Mouse (Mus musculus) kidney, embryonic 15.5 days (tissue): ENCODE measurements around the gene Comt. TPM values are rescaled to one million over a fixed set of nuclear protein-coding genes. Genes with fewer than 3 reads are reported as not detected.

Source experiments
- ATAC-seq: fragments of 200-750 bp; cut with Nextera tagmentation; replicated peaks from 2 replicates; pipeline ENCODE4 v1.8.0; 2017; ENCODE audit warnings: moderate TSS enrichment; ENCODE audit not compliant: low FRiP score
- H3K27ac ChIP-seq: fragments of 300-500 bp; sonication (generic); 2 replicates; pipeline ENCODE4 v1.5.1; 2015; ENCODE audit warnings: mild to moderate bottlenecking, inconsistent platforms
- H3K27me3 ChIP-seq: fragments of 300-500 bp; sonication (generic); 2 replicates; pipeline ENCODE4 v1.6.1; 2015; ENCODE audit warnings: inconsistent platforms
- H3K36me3 ChIP-seq: fragments of 300-500 bp; sonication (generic); 2 replicates; pipeline ENCODE4 v1.6.1; 2015; ENCODE audit warnings: inconsistent platforms
- H3K4me1 ChIP-seq: fragments of 300-500 bp; sonication (generic); 2 replicates; pipeline ENCODE4 v1.6.1; 2015; ENCODE audit warnings: inconsistent platforms
- H3K4me2 ChIP-seq: fragments of 300-500 bp; sonication (generic); 2 replicates; pipeline ENCODE4 v1.6.1; 2015; ENCODE audit warnings: moderate library complexity, mild to moderate bottlenecking, inconsistent platforms
- H3K4me3 ChIP-seq: fragments of 300-500 bp; sonication (generic); replicated peaks from 2 replicates; pipeline ENCODE4 v1.5.1; 2015; ENCODE audit warnings: mild to moderate bottlenecking, inconsistent platforms
- H3K9ac ChIP-seq: fragments of 300-500 bp; sonication (generic); 2 replicates; pipeline ENCODE4 v1.6.1; 2015; ENCODE audit warnings: mild to moderate bottlenecking, inconsistent platforms
- H3K9me3 ChIP-seq: fragments of 300-500 bp; sonication (generic); replicated peaks from 2 replicates; pipeline ENCODE4 v1.6.1; 2016; ENCODE audit warnings: inconsistent platforms
- WGBS: fragments of 180-500 bp; shearing (Covaris S2); methylation state at CpG from one replicate; pipeline ENCODE4 v1.1.7; 2015; ENCODE audit warnings: mixed read lengths; 5-methylcytosine and 5-hydroxymethylcytosine counted together
- polyA plus RNA-seq: library from polyadenylated mRNA; unstranded; fragments of >200 nt; fragmentation: Nextera tagmentation; extraction: Ambion mirVana; gene quantifications from 2 replicates; pipeline ENCODE4 v1.2.1, GENCODE M21; 2015

Gene Comt
- polyA plus RNA-seq, 1 experiment from 2014 or later, result 103 TPM

DNA sequence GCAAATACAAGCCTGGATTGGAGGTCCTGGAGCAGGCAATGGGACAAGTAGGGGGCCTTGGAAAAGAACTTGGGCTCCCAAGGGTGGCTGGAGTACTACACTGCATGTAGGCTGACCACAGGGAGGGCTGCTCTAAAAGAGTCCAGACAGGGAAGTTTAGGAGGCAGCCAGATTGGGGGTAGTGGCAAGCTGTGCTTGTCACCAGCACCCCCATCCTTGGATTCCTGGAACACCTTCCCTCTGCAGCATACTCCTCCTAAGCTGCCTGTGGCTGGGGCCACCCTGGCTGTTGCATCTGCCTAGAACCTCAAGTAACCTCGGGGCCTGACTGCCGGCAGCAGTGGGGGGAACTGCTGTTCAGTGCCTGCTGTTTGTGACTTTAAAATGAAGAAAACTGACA is 20.8 kb downstream of the Comt start:
- H3K27me3 ChIP-seq, result no peaks in the 10 kb centered on the region
- no peaks in the 10 kb centered on the region for H3K9me3 ChIP-seq
- ATAC-seq, result no peak
- H3K27ac ChIP-seq, result no peak overlapping the region
- H3K9ac ChIP-seq, result no peak overlapping the region
- peaks cover 79% of the 10 kb centered on the region for H3K36me3 ChIP-seq
- no peak overlapping the region for H3K4me3 ChIP-seq
- no peak overlapping the region for H3K4me2 ChIP-seq
- 79% methylated on average over 2 of the region's 2 CpGs for WGBS
- H3K4me1 ChIP-seq, result peaks cover 24% of the 10 kb centered on the region

DNA sequence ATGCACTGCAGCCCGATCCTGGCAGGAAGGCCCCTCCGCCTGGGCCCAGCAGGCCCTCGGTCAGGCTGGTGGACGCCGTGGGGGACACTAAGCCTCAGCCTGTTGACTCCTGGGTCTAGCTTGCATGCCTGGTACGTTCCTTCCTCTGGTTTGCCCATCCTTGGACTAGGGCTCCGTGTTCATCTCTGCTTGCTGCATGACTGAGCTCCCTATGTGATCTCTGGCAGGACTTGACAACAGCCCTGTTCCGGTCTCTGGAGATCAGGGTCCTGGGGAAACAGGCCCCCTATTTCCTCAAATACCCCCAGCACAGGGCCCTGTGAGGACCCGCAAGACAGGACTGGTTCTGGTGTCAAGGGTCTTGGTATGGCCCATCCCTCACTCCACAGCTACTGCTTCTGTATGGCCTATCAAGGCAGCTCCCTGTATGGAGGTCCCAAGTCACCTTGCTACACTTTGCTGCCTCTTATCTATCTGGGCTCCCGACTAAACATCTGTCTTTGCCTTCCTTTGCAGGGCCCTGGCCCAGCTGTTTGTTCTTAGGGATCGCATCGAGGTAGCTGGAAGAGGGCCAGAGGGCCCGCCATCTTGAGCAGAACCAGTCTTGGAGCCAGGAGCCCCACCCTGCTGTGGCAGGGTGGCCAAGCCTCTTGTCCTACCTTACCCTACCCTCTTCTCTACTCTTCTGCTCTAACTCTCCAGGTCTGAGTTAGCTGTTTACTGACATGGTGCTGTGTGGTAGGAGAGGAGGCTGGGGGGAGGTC is 21.4 kb downstream of the Comt start:
- no peak overlapping the region for H3K4me2 ChIP-seq
- H3K27ac ChIP-seq, result no peak overlapping the region
- no peak for ATAC-seq
- no peaks in the 10 kb centered on the region for H3K9me3 ChIP-seq
- H3K4me1 ChIP-seq, result peaks cover 24% of the 10 kb centered on the region
- H3K36me3 ChIP-seq, result peaks cover 76% of the 10 kb centered on the region
- no peak overlapping the region for H3K4me3 ChIP-seq
- H3K9ac ChIP-seq, result no peak overlapping the region
- no peaks in the 10 kb centered on the region for H3K27me3 ChIP-seq
- WGBS, result 88% methylated on average over 13 of the region's 13 CpGs

DNA sequence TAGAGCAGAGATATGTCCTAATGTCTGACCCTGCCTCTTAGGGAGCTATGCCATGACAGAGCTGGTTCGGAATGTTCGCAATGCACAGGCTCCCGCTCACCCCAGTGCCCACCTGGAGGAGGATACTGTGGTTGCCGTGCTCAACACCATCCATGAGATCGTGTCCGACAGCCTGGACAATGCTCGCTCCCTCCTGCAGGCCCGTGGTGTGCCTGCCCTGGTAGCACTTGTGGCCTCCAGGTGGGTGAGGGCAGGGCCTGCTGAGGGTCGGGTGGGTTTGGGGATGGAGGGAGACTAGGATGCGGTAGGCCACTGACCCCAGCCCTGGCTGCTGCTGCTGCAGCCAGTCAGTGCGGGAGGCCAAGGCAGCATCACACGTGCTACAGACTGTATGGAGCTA is 23.4 kb downstream of the Comt start:
- Histone ChIP-seq H3K4me1 (peaks cover 15% of the 10 kb centered on the region), H3K36me3 (peaks cover 77% of the 10 kb centered on the region), H3K9ac (no peak overlapping the region), H3K27me3 (no peaks in the 10 kb centered on the region), H3K4me3 (no peak overlapping the region), H3K9me3 (no peaks in the 10 kb centered on the region), H3K4me2 (no peak overlapping the region), H3K27ac (no peak overlapping the region)
- WGBS, result 90% methylated on average over 12 of the region's 12 CpGs
- ATAC-seq, result no peak

DNA sequence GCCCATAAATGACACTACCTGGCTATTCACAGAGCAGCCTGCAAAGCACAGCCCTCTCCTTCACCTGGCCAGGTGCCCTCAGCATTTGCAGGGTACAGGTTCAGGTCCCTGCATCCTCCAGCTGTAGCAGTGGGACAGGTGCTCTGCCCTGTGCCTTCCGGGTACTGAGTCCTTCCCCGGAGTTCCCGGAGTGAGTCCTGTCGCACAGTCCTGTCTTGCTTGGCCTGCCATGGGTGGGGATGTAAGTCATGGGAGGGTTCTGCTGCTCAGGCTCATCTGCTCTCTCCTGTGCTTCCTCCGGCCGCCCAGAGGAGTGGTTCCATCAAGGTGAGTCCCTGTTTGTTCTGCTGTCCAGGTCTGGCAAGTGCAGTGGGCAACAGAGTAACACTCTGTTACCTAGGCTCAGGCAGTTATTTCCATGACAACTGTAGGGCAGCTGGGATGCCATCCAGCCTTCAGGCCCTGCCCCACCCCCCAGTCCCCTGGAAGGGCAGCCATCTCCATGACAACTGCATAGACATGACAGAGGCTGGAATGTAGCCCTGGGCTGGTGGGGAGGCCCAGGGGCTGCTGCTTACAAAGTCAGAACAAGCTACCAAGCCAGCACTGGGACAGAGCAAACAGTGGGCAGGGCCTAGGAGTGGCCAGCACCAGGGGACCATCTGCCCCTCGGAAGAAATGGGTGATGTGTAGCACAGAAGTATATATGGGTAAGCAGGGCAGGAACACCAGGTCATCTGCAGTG is 26.0 kb downstream of the Comt start:
- Histone ChIP-seq H3K4me2 (no peak overlapping the region), H3K4me3 (no peak overlapping the region), H3K36me3 (peaks cover 78% of the 10 kb centered on the region), H3K27ac (no peak overlapping the region), H3K9me3 (no peaks in the 10 kb centered on the region), H3K4me1 (peaks cover 21% of the 10 kb centered on the region), H3K27me3 (no peaks in the 10 kb centered on the region), H3K9ac (no peak overlapping the region)
- WGBS, result 53% methylated on average over 7 of the region's 7 CpGs
- ATAC-seq, result peak; percentile 27

DNA sequence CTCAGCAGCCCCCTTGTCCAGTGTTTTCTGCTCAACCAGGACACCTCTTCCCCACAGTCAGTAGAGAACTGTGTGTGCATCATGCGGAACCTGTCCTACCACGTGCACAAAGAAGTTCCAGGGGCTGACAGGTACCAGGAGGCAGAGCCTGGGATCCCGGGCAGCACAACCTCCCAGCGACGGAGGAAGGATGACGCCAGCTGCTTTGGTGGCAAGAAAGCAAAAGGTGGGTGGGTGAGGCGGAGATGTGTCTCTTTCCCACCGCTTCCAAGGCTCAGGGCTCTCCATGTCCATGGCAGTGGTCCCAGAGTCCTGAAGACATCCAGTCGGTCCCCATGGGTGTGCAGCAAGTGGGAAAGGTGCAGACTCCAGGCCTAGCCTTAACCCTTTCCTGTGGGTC is 26.6 kb downstream of the Comt start:
- ATAC-seq, result no peak

DNA sequence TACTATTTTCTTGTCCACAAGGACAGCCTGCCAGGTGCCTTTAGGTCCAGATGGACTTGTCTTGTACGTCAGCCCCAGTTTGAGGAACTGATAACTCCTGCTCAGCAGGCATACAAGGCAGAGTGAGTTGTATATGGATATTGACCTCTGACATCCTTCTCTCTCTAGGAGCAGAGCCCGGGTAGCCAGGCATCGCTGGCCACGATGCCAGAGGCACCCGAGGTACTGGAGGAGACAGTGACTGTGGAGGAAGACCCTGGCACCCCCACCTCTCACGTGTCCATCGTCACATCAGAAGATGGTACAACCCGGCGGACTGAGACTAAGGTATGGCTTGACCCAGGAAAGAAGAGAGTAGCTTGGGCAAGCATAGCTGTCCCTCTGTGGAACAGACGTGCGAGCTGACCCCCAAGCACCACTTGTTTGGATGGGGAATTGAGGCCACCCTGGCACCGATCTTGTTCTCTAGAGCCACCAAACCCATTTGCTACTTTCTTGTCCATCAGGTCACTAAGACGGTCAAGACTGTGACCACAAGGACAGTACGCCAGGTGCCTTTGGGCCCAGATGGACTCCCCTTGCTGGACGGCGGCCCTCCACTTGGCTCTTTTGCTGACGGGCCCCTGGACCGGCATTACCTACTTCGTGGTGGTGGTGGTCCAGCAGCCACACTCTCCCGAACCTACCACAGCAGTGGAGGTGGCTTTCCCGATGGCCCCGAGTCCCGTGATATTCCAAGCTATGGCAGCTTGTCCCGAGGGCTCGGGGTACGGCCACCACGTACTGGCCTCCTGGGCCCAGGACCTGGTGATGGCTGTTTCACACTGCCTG is 29.6 kb downstream of the Comt start:
- WGBS, result 96% methylated on average over 27 of the region's 27 CpGs
- H3K4me1 ChIP-seq, result peaks cover 53% of the 10 kb centered on the region
- ATAC-seq, result no peak
- H3K9me3 ChIP-seq, result no peaks in the 10 kb centered on the region
- peak overlapping the region; percentile 51; the same call in 1 of the 2 replicates for H3K27ac ChIP-seq
- no peak overlapping the region for H3K4me3 ChIP-seq
- no peak overlapping the region for H3K9ac ChIP-seq
- peaks cover 44% of the 10 kb centered on the region for H3K36me3 ChIP-seq
- H3K4me2 ChIP-seq, result no peak overlapping the region
- no peaks in the 10 kb centered on the region for H3K27me3 ChIP-seq

More for the DNA sequence above, 26.6 kb downstream of the Comt start:
- Histone ChIP-seq H3K4me2 (no peak overlapping the region), H3K4me1 (peaks cover 26% of the 10 kb centered on the region), H3K9me3 (no peaks in the 10 kb centered on the region), H3K27me3 (no peaks in the 10 kb centered on the region), H3K27ac (no peak overlapping the region), H3K9ac (no peak overlapping the region), H3K36me3 (peaks cover 73% of the 10 kb centered on the region), H3K4me3 (no peak overlapping the region)
- 73% methylated on average over 9 of the region's 9 CpGs for WGBS

DNA sequence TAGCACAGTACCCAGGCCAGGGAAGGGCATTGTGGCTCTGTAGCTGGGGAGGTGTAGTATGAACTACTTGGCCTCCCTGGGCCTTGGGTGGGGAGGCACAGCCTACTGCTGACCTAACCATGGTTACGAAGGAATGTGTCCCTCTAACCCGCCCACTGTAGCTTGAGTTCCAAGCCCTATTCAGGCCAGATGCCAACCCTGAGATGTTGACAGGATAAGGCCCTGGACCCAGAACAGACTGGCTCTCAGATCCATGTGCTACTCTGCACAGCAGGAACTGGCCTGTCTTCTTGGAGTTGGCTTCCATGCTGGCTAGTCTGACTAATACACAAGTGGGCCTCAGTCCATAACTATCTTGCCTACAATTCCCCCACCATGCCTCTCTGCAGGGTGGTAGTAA is 30.5 kb downstream of the Comt start:
- H3K9ac ChIP-seq, result no peak overlapping the region
- WGBS, result 66% methylated on average over 2 of the region's 2 CpGs
- 0 out of 2 replicates have a peak overlapping the region, but pooled peaks have one; percentile 1 for H3K4me2 ChIP-seq
- peak overlapping the region; percentile 51 for H3K27ac ChIP-seq
- H3K4me3 ChIP-seq, result no peak overlapping the region
- peaks cover 55% of the 10 kb centered on the region for H3K4me1 ChIP-seq
- no peaks in the 10 kb centered on the region for H3K9me3 ChIP-seq
- no peak for ATAC-seq
- peaks cover 38% of the 10 kb centered on the region for H3K36me3 ChIP-seq
- no peaks in the 10 kb centered on the region for H3K27me3 ChIP-seq

DNA sequence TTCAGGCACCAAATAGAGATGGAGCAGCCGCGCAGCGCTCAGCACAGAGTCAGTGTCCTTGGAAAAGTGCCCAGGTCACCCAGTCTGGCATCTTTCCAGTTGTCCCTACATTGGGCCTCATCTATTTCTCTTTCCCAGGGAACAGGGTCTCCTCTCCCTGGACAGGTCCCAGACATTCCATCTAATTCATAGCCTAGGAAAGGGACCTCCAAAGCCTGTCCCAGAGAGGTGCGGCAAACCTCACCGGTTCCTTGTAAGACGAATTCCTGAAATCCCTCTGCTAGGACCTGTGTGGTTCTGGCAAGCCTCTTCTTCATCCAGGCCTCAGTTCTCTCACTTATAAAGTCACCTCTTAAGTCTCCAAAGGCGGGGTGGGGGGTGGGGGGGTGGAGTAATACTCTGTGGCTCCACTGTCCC is 31.0 kb downstream of the Comt start:
- H3K27me3 ChIP-seq, result no peaks in the 10 kb centered on the region
- H3K4me3 ChIP-seq, result no peak overlapping the region
- no peak overlapping the region for H3K9ac ChIP-seq
- no peaks in the 10 kb centered on the region for H3K9me3 ChIP-seq
- H3K4me1 ChIP-seq, result peaks cover 50% of the 10 kb centered on the region
- WGBS, result 51% methylated on average over 6 of the region's 7 CpGs
- no peak for ATAC-seq
- peak overlapping the region; percentile 49 for H3K27ac ChIP-seq
- H3K4me2 ChIP-seq, result no peak overlapping the region
- peaks cover 38% of the 10 kb centered on the region for H3K36me3 ChIP-seq

DNA sequence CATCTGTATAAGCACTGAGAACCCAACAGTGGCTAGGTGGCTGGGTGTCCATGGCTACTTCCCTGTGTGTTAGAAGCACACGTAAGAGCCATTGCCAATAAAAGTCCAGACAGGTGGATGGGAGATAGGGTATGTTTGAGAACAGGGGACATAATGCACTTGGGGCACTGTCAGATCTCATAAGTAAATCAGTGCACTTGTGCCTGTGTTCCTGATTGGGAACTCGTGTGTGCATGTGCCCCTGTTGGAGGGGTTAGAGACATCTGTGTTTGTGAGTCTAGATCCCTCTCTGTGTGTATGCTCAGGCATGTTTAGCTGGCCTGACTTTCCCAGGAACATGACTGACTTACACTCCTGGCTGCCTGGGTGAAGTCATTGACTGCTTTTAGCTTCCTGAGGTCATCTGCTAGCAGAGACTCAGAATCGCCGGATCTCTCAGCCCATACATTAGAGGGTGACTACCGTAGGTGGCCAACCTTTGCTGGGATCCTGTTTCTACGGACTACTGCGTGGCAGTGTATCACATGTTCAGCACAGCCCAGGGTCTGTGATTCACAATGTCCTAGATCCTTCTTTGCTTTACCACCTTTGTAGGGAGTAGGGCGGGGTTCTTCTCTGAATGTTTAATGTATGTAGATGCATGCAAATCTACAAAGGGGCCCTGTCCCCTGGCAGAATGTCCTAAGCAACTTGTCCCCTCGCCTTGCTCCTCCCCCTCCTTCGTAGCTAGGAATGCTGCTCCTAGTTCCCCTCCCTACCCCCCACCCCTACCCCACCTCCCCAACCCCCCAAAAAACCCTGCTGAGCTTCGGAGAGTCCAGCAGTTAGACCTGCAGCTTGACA is 31.7 kb downstream of the Comt start:
- H3K9me3 ChIP-seq, result no peaks in the 10 kb centered on the region
- no peak overlapping the region for H3K4me3 ChIP-seq
- peaks cover 34% of the 10 kb centered on the region for H3K36me3 ChIP-seq
- H3K4me2 ChIP-seq, result 0 out of 2 replicates have a peak overlapping the region, but pooled peaks have one; percentile 1
- H3K27ac ChIP-seq, result peak overlapping the region; percentile 37
- H3K4me1 ChIP-seq, result peaks cover 46% of the 10 kb centered on the region
- ATAC-seq, result no peak
- WGBS, result 31% methylated on average over 11 of the region's 11 CpGs
- H3K27me3 ChIP-seq, result no peaks in the 10 kb centered on the region
- H3K9ac ChIP-seq, result no peak overlapping the region

DNA sequence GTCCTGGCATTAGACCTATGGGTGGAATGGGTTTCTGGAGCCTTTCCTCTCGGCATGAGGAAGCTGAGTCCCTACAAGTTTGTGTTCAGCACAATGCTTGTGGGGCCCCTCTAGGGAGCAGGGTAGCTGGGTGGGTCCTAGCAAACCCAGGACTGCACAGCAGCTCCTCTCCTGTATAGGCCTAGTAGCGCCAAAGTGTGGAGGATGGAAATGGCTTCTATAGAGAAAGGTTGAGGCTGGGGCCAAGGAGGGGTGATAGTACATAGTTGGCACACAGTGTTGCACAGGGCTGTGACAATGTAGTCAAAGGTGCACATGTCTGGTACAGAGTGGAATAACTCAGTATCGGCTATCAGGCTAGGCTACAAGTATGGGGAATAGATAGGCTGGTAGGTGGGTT is 32.6 kb downstream of the Comt start:
- H3K4me1 ChIP-seq, result peaks cover 54% of the 10 kb centered on the region
- no peak overlapping the region for H3K27ac ChIP-seq
- no peak overlapping the region for H3K9ac ChIP-seq
- no peaks in the 10 kb centered on the region for H3K27me3 ChIP-seq
- no peak for ATAC-seq
- H3K9me3 ChIP-seq, result no peaks in the 10 kb centered on the region
- WGBS, result 79% methylated on average over 3 of the region's 3 CpGs
- peak overlapping the region; percentile 94; the same call in 1 of the 2 replicates for H3K4me2 ChIP-seq
- H3K4me3 ChIP-seq, result peak overlapping the region; percentile 65
- H3K36me3 ChIP-seq, result peaks cover 24% of the 10 kb centered on the region

DNA sequence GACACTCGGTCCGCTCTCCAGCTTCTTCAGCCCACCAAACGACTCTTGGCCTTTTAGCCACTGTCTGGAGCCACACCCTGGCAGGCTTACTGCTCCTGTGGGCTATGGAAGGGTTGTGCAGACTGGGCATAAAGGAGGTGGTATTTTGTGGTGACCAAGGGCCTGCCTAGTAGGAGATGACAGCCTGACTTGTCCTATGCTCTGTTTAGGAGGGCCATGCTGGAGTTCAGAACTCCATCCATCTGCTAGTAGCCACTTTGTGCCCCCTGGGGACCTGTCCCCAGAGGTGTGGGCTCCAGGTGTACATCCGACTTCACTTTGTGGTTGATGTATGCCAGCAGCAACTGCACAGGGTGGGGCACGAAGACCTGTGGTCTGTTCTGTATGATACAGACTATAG is 33.1 kb downstream of the Comt start:
- WGBS, result 53% methylated on average over 5 of the region's 5 CpGs
- Histone ChIP-seq H3K9me3 (no peaks in the 10 kb centered on the region), H3K27ac (0 out of 2 replicates have a peak overlapping the region, but pooled peaks have one; percentile 75), H3K4me3 (peak overlapping the region; percentile 65), H3K4me2 (peak overlapping the region; percentile 94), H3K36me3 (peaks cover 20% of the 10 kb centered on the region), H3K27me3 (no peaks in the 10 kb centered on the region), H3K9ac (no peak overlapping the region), H3K4me1 (peaks cover 59% of the 10 kb centered on the region)
- no peak for ATAC-seq
